Mouse (Mus musculus) liver, embryonic 16.5 days (tissue): ENCODE data around the gene Glt28d2. TPM values are rescaled to one million over a fixed set of nuclear protein-coding genes. Genes with fewer than 3 reads are reported as not detected.

Source experiments
- ATAC-seq: fragments of 200-750 bp; cut with Nextera tagmentation; 2 replicates; pipeline ENCODE4 v1.8.0; 2017; ENCODE audit warnings: low read depth, mild to moderate bottlenecking, moderate number of reproducible peaks, moderate library complexity
- H3K27ac ChIP-seq: fragments of 300-500 bp; sonication (generic); 2 replicates; pipeline ENCODE4 v1.5.1; 2014; ENCODE audit warnings: mild to moderate bottlenecking, low read length
- H3K27me3 ChIP-seq: fragments of 300-500 bp; sonication (generic); 2 replicates; pipeline ENCODE4 v1.6.1; 2014; ENCODE audit warnings: low read depth, low read length, mixed read lengths; ENCODE audit not compliant: control insufficient read depth, insufficient read depth
- H3K36me3 ChIP-seq: fragments of 300-500 bp; sonication (generic); 2 replicates; pipeline ENCODE4 v1.6.1; 2014; ENCODE audit warnings: mild to moderate bottlenecking; ENCODE audit not compliant: control insufficient read depth, insufficient read depth
- H3K4me1 ChIP-seq: fragments of 300-500 bp; sonication (generic); 2 replicates; pipeline ENCODE4 v1.6.1; 2014; ENCODE audit warnings: low read depth, low read length, mixed read lengths; ENCODE audit not compliant: control insufficient read depth
- H3K4me2 ChIP-seq: fragments of 300-500 bp; sonication (generic); 2 replicates; pipeline ENCODE4 v1.6.1; 2014; ENCODE audit warnings: low read depth, low read length, mixed read lengths
- H3K4me3 ChIP-seq: fragments of 300-500 bp; sonication (generic); 2 replicates; pipeline ENCODE4 v1.5.1; 2014; ENCODE audit warnings: low read depth, mild to moderate bottlenecking, low read length
- H3K9ac ChIP-seq: fragments of 300-500 bp; sonication (generic); 2 replicates; pipeline ENCODE4 v1.6.1; 2014; ENCODE audit warnings: low read depth, low read length
- H3K9me3 ChIP-seq: fragments of 300-500 bp; sonication (generic); replicated peaks from 2 replicates; pipeline ENCODE4 v1.6.1; 2016; ENCODE audit warnings: low read length; ENCODE audit not compliant: control insufficient read depth
- WGBS: fragments of 180-500 bp; shearing (Covaris S2); extraction: QIAGEN DNeasy Blood & Tissue Kit; methylation state at CpG from one replicate; pipeline ENCODE4 v1.1.7; 2014; ENCODE audit not compliant: insufficient replicate concordance; 5-methylcytosine and 5-hydroxymethylcytosine counted together
- polyA plus RNA-seq: library from polyadenylated mRNA; unstranded; fragments of >200 nt; fragmentation: Nextera tagmentation; extraction: Ambion mirVana; gene quantifications from 2 replicates; pipeline ENCODE4 v1.2.1, GENCODE M21; 2015

Glt28d2 gene
- polyA plus RNA-seq, 1 experiment from 2014 or later: 0.17 TPM

- Histone ChIP-seq H3K36me3 (no peaks in the 10 kb centered on the region), H3K4me3 (no peak overlapping the region), H3K9ac (no peak overlapping the region), H3K9me3 (no peaks in the 10 kb centered on the region), H3K27ac (no peak overlapping the region), H3K27me3 (no peaks in the 10 kb centered on the region), H3K4me2 (no peak overlapping the region), H3K4me1 (no peaks in the 10 kb centered on the region)
- ATAC-seq: no peak
Measured at GRCm38 (mm10) chr3:85842881-85843218, 44.5 kb downstream of the Glt28d2 start.

DNA sequence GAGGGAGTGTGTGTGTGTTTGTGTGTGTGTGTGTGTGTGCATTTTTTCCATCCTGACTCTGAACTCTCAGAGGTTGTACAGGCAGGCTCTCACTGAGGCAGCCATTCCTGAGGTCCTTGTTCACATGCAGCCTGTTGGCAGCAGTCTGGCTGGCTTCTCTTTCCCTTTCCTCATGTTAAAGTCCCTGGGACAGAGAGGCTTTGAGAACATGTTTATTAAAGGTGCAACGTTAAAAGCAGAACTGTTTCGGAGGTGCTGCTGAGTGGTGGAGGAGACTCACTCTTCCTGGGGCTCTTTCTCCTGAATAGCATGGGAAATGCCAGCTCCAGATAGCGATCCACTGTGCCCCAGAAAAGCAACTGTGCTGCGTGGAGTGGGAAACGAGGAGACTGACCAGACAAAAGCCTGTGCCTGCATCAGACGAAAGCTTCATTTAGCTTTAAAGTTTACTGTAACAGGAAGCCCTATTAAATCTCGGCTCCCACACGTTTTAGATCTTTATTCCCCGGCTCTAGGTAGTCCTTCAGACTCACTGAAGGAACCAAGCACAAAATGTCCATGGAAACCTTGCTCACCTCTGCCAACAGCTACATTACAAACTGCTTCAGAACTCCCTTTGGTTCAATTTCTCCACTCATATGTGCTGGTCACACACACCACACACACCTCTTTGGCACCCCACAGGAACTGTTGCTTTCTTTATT is 45.0 kb downstream of the Glt28d2 start:
- WGBS: 36% methylated on average over 9 of the region's 9 CpGs
- no peaks in the 10 kb centered on the region for H3K27me3 ChIP-seq
- ATAC-seq: no peak
- H3K27ac ChIP-seq: no peak overlapping the region
- no peak overlapping the region for H3K9ac ChIP-seq
- H3K36me3 ChIP-seq: no peaks in the 10 kb centered on the region
- no peaks in the 10 kb centered on the region for H3K4me1 ChIP-seq
- H3K4me2 ChIP-seq: no peak overlapping the region
- H3K9me3 ChIP-seq: no peaks in the 10 kb centered on the region
- no peak overlapping the region for H3K4me3 ChIP-seq

DNA sequence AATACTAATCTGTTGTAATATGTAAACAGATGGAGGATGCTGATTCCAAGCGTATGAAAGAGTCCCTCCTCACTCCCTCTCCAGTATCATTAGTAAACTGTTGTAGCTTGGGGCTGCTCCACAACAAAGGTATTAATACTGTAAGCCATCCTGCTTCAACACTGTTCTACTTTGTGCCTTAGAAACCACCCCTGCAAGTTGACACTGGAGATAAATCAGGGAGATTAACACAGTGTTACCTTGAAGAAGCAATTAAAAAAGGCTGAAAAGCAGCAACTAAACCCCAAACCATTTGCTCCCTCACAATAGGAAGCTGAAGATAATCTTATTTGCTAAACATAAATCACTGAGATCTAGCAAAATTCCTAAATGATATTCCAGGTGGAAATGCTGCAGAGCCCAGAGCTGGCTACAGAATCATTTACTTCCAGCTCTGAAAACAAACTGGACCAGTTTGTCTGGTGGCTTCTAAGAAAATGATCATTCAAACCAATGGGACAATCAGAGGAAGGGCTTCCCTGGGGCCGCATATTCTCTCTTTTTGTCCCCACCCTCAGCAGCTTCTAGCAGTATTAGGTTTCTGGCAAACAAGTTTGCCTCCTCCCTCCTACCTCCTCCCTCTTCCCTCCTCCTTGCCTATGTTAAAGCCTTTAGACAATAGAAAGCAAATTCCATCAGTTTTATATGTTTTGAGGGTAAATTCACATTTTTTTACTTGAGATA is 45.7 kb downstream of the Glt28d2 start:
- no peaks in the 10 kb centered on the region for H3K27me3 ChIP-seq
- ATAC-seq: no peak
- H3K9ac ChIP-seq: no peak overlapping the region
- no peak overlapping the region for H3K27ac ChIP-seq
- WGBS: 41% methylated on average over 2 of the region's 2 CpGs
- H3K4me3 ChIP-seq: no peak overlapping the region
- H3K36me3 ChIP-seq: no peaks in the 10 kb centered on the region
- no peaks in the 10 kb centered on the region for H3K4me1 ChIP-seq
- H3K4me2 ChIP-seq: no peak overlapping the region
- no peaks in the 10 kb centered on the region for H3K9me3 ChIP-seq

- no peaks in the 10 kb centered on the region for H3K27me3 ChIP-seq
- no peak overlapping the region for H3K9ac ChIP-seq
- no peak for ATAC-seq
- H3K4me3 ChIP-seq: no peak overlapping the region
- H3K4me1 ChIP-seq: no peaks in the 10 kb centered on the region
- H3K36me3 ChIP-seq: no peaks in the 10 kb centered on the region
- 53% methylated on average over 1 of the region's 1 CpGs for whole genome bisulfite sequencing
- no peak overlapping the region for H3K4me2 ChIP-seq
- no peaks in the 10 kb centered on the region for H3K9me3 ChIP-seq
- H3K27ac ChIP-seq: no peak overlapping the region
Measured at GRCm38 (mm10) chr3:85833627-85834026, 53.7 kb downstream of the Glt28d2 start.

DNA sequence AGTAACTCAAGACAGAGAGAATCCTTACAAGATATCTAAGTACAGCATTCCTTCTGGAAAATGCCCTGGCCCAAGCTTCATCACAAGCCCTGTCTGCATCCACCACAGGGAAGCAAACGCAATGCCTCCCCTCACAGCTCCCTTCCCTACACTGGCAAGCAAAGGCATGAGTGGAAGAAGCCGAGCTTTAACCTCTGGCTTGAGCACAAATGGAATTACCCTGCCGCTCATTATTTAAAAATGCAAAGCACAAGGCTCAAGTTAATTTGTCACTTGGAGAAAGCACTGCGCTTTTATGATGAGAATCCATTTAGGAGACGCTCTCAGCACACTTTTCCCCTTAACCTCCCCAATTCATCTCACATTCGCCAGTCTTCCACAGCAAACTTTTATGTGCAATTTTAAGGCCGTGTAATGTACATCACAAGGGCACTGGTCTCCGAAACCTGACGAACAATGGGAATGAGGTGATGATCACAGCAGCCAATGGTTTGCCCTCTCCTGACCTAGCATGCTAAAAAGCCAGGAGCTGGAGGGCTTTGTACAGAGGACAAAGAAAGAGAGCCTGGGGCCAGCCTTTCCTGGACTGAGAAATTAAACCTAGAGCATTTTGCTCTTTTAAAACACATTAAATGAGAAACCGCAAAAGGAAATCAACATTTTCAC is 54.7 kb downstream of the Glt28d2 start:
- no peak for ATAC-seq
- Histone ChIP-seq H3K27me3 (no peaks in the 10 kb centered on the region), H3K9me3 (no peaks in the 10 kb centered on the region), H3K4me1 (no peaks in the 10 kb centered on the region), H3K27ac (no peak overlapping the region), H3K4me2 (no peak overlapping the region), H3K9ac (no peak overlapping the region), H3K4me3 (no peak overlapping the region), H3K36me3 (no peaks in the 10 kb centered on the region)
- whole genome bisulfite sequencing: 68% methylated on average over 10 of the region's 10 CpGs

DNA sequence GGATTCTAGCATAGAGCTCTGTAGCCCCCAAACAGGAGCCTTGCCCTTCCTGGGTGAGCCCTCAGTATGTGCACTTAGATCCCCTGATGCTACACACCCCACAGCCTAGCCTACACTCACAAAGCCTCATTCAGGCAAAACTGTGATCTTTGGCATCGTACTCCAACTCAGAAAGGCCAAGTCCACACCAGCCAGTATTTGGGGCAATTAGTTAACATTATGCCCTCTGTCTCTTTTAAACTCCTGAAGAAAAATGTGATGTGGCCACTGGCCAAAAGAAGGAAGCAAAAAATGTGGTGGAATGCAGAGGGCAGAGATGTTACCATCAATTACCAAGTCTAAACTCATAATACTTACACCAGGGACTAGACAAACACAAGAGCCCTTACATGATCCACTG is 55.5 kb downstream of the Glt28d2 start:
- no peaks in the 10 kb centered on the region for H3K9me3 ChIP-seq
- ATAC-seq: no peak
- no peaks in the 10 kb centered on the region for H3K36me3 ChIP-seq
- no peak overlapping the region for H3K9ac ChIP-seq
- H3K27ac ChIP-seq: no peak overlapping the region
- H3K4me3 ChIP-seq: no peak overlapping the region
- no peaks in the 10 kb centered on the region for H3K27me3 ChIP-seq
- H3K4me1 ChIP-seq: no peaks in the 10 kb centered on the region
- no peak overlapping the region for H3K4me2 ChIP-seq
- WGBS: 71% methylated on average over 1 of the region's 1 CpGs

- no peak overlapping the region for H3K4me3 ChIP-seq
- 59% methylated on average over 4 of the region's 4 CpGs for WGBS
- H3K27ac ChIP-seq: no peak overlapping the region
- ATAC-seq: no peak
- H3K4me1 ChIP-seq: no peaks in the 10 kb centered on the region
- H3K9me3 ChIP-seq: no peaks in the 10 kb centered on the region
- H3K27me3 ChIP-seq: no peaks in the 10 kb centered on the region
- no peak overlapping the region for H3K9ac ChIP-seq
- no peaks in the 10 kb centered on the region for H3K36me3 ChIP-seq
- no peak overlapping the region for H3K4me2 ChIP-seq
Measured at GRCm38 (mm10) chr3:85829047-85829446, 58.3 kb downstream of the Glt28d2 start.

DNA sequence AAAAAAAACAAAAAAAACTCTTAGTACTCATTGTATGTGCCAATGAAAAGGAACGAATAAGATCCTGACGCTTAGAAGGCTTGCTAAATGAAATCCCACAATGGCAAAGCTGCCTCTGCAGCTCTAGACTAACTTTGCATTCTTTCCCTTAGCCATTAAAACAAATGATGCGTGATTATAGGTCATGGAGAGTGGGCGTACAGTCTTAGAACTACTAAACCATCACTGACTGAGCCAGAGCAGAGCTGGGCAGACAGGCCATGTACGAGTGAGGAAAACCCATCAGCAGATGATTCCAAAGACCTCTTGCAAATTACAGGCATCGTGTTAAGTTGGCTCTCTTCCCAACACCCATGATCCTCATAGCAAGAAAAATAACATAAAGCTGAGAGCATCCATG is 59.5 kb downstream of the Glt28d2 start:
- Histone ChIP-seq H3K27ac (no peak overlapping the region), H3K36me3 (no peaks in the 10 kb centered on the region), H3K27me3 (no peaks in the 10 kb centered on the region), H3K4me1 (no peaks in the 10 kb centered on the region), H3K4me3 (no peak overlapping the region), H3K9ac (no peak overlapping the region), H3K9me3 (no peaks in the 10 kb centered on the region), H3K4me2 (no peak overlapping the region)
- 65% methylated on average over 6 of the region's 6 CpGs for WGBS
- ATAC-seq: no peak

DNA sequence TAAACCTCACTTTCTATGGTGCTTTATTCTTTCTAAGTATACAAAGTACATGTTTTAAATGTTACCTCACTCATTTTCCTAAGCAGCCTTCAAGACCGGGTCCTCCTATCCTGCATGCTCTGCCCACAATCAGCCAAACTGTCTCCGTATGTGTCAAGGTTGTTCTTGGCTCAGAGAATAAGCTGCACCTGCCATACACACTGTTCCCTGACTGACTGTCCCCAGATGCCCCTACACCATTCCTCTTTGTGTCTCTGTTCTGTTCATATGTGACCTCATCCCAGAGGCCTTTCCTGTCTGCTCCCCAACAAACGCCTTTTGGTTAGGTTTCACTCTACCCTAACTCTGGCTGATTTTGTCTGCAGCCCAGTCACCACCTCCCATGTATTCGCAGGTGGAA is 60.0 kb downstream of the Glt28d2 start:
- Histone ChIP-seq H3K36me3 (no peaks in the 10 kb centered on the region), H3K27me3 (no peaks in the 10 kb centered on the region), H3K4me1 (no peaks in the 10 kb centered on the region), H3K4me2 (no peak overlapping the region), H3K27ac (no peak overlapping the region), H3K9ac (no peak overlapping the region), H3K4me3 (no peak overlapping the region), H3K9me3 (no peaks in the 10 kb centered on the region)
- WGBS: 55% methylated on average over 4 of the region's 4 CpGs
- no peak for ATAC-seq
